Mouse (Mus musculus) heart, embryonic 13.5 days (tissue): ENCODE results near the gene Fkbp5. TPM values are rescaled to one million over a fixed set of nuclear protein-coding genes. Genes with fewer than 3 reads are reported as not detected.

Experiments used
- ATAC-seq: fragments of 200-750 bp; cut with Nextera tagmentation; 2 replicates; pipeline ENCODE4 v1.8.0; 2017; ENCODE audit warnings: moderate TSS enrichment; ENCODE audit not compliant: insufficient number of reproducible peaks, low FRiP score, low TSS enrichment; ENCODE audit errors: extremely low read depth
- H3K27ac ChIP-seq: fragments of 300-500 bp; sonication (generic); replicated peaks from 2 replicates; pipeline ENCODE4 v1.5.1; 2015; ENCODE audit warnings: moderate library complexity, mild to moderate bottlenecking, inconsistent platforms
- H3K27me3 ChIP-seq: fragments of 300-500 bp; sonication (generic); replicated peaks from 2 replicates; pipeline ENCODE4 v1.6.1; 2015; ENCODE audit warnings: mild to moderate bottlenecking, inconsistent platforms
- H3K36me3 ChIP-seq: fragments of 300-500 bp; sonication (generic); 2 replicates; pipeline ENCODE4 v1.6.1; 2015; ENCODE audit warnings: mild to moderate bottlenecking, inconsistent platforms
- H3K4me1 ChIP-seq: fragments of 300-500 bp; sonication (generic); 2 replicates; pipeline ENCODE4 v1.6.1; 2015; ENCODE audit warnings: inconsistent platforms
- H3K4me2 ChIP-seq: fragments of 300-500 bp; sonication (generic); 2 replicates; pipeline ENCODE4 v1.6.1; 2015; ENCODE audit warnings: inconsistent platforms, mild to moderate bottlenecking, moderate library complexity
- H3K4me3 ChIP-seq: fragments of 300-500 bp; sonication (generic); 2 replicates; pipeline ENCODE4 v1.5.1; 2015; ENCODE audit warnings: moderate library complexity, mild to moderate bottlenecking, inconsistent platforms
- H3K9ac ChIP-seq: fragments of 300-500 bp; sonication (generic); 2 replicates; pipeline ENCODE4 v1.6.1; 2015; ENCODE audit warnings: inconsistent platforms, mild to moderate bottlenecking, moderate library complexity
- H3K9me3 ChIP-seq: fragments of 300-500 bp; sonication (generic); 2 replicates; pipeline ENCODE4 v1.6.1; 2016; ENCODE audit warnings: inconsistent platforms
- WGBS: fragments of 180-500 bp; shearing (Covaris S2); methylation state at CpG from one replicate; pipeline ENCODE4 v1.1.7; 2015; ENCODE audit warnings: mixed read lengths; 5-methylcytosine and 5-hydroxymethylcytosine counted together
- polyA plus RNA-seq: library from polyadenylated mRNA; unstranded; fragments of >200 nt; fragmentation: Nextera tagmentation; extraction: Ambion mirVana; gene quantifications from 2 replicates; pipeline ENCODE4 v1.2.1, GENCODE M21; 2015

Gene Fkbp5
- polyA plus RNA-seq, 1 experiment from 2014 or later, result 11.8 TPM

DNA sequence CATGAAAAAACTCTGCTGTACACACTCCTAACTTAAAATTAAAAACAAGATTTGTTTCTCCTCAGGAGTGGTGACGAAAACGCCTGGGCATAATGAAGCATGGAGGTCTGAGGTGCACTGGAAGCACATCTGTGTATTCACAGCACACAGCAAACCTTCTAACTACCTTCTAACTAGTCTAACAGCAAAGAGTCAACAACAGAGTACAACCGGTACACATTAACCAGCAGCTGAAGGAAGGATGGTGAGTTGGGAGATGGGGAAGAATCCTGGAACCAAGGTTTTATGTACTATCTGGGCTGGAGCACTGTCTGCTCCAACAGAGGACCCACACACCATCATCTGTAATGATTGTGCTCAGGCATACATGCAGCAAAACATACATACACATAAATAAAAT, 65.4 kb downstream of the Fkbp5 start:
- H3K4me2 ChIP-seq, result no peak overlapping the region
- no peak for ATAC-seq

DNA sequence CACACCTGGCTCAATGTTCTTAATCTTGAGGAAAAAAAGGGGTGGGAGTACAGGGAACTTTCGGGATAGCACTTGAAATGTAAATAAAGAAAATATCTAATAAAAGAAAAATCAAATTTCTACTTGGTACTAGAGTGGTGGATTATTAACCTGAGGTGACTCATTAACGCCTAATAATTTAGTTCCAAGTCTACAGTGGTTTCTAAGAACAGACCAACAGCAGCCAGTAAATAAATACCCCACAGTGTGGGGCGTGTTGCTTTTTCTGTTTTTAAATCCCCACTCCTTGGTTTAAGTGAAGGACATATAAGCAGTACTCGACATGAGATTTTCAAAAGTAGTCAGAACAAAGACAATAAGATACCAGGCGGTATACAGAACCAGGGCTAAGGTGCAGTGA, 65.8 kb downstream of the Fkbp5 start:
- Histone ChIP-seq H3K4me3 (no peak overlapping the region), H3K4me1 (peaks cover 9% of the 10 kb centered on the region; the same call in 1 of the 2 replicates), H3K9me3 (no peaks in the 10 kb centered on the region), H3K4me2 (no peak overlapping the region), H3K9ac (no peak overlapping the region), H3K27me3 (no peaks in the 10 kb centered on the region), H3K36me3 (no peaks in the 10 kb centered on the region), H3K27ac (no peak overlapping the region)
- WGBS, result 81% methylated on average over 5 of the region's 5 CpGs
- ATAC-seq, result no peak

More for the DNA sequence above, 65.4 kb downstream of the Fkbp5 start:
- 84% methylated on average over 3 of the region's 3 CpGs for WGBS
- Histone ChIP-seq H3K27ac (no peak overlapping the region), H3K27me3 (no peaks in the 10 kb centered on the region), H3K4me1 (peaks cover 9% of the 10 kb centered on the region; the same call in 1 of the 2 replicates), H3K9me3 (no peaks in the 10 kb centered on the region), H3K4me3 (no peak overlapping the region), H3K9ac (no peak overlapping the region), H3K36me3 (no peaks in the 10 kb centered on the region)

DNA sequence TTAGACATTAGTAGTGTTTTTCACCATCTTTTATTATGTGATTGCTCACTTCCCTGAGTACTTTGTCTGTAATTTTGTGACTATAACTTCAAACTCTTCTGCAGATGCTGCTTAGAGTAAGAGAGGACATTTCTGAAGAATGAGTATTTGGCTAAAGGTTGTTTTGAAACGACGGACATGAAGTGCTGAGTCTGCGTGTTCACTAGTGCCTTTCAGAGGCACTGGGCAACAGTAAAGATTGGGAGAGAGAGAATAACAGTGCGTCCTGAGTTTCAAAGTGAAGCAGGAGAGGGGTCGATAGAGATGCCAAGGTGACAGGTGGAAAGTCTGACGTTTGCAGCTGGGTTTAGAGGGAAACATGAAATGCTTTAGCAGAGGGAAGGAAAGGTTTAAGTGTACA, 69.1 kb downstream of the Fkbp5 start:
- no peak for ATAC-seq
- WGBS, result 70% methylated on average over 6 of the region's 6 CpGs
- no peaks in the 10 kb centered on the region for H3K36me3 ChIP-seq

DNA sequence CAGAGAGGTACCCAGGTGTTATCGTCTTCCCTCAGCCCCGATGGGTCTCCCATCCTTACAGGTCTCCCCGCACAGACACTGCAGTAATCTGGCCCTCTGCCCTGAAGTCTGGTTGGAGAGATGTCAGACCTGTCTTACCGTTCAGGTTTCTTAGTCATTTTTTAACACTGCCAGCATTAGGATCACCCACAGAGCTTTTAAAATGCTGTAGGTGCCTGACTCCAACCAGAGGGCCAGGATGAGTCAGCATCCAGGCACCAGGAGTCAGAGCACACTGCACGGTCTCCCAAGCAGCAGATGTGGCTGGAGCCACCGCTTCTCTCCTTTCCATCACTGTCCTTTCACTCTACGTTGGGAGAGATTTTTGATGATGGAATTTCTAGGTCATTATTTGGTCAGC, 69.5 kb downstream of the Fkbp5 start:
- no peaks in the 10 kb centered on the region for H3K36me3 ChIP-seq
- no peaks in the 10 kb centered on the region for H3K9me3 ChIP-seq
- H3K4me1 ChIP-seq, result 0 out of 2 replicates have a peak, but pooled peaks cover under 1% of the 10 kb centered on the region
- no peak overlapping the region for H3K27ac ChIP-seq
- no peak overlapping the region for H3K9ac ChIP-seq
- 71% methylated on average over 7 of the region's 7 CpGs for WGBS
- H3K4me3 ChIP-seq, result no peak overlapping the region
- H3K4me2 ChIP-seq, result no peak overlapping the region
- no peak for ATAC-seq
- no peaks in the 10 kb centered on the region for H3K27me3 ChIP-seq

More for the DNA sequence above, 69.1 kb downstream of the Fkbp5 start:
- Histone ChIP-seq H3K4me2 (no peak overlapping the region), H3K9me3 (no peaks in the 10 kb centered on the region), H3K9ac (no peak overlapping the region), H3K27me3 (no peaks in the 10 kb centered on the region), H3K27ac (no peak overlapping the region), H3K4me3 (no peak overlapping the region), H3K4me1 (peaks cover 5% of the 10 kb centered on the region; the same call in 1 of the 2 replicates)

DNA sequence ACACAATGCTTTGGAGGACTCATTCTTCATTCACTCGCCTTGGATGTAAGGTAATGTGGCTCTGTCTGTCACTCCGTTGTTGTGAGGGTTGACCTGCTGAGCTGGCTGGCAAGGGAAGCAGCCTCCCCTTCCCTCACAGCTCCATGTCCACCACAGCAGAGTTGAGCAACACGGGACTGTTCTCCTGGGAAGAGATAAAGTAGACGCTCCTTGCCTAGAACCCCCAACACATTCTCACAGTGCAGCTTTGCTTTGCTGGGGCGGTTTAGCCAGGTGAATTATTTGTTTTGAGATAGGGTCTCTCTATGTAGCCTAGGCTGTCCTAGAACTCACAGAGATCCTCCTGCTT, 70.5 kb downstream of the Fkbp5 start:
- H3K4me2 ChIP-seq, result no peak overlapping the region
- WGBS, result 60% methylated on average over 5 of the region's 5 CpGs
- H3K4me3 ChIP-seq, result no peak overlapping the region
- H3K36me3 ChIP-seq, result no peaks in the 10 kb centered on the region
- H3K9ac ChIP-seq, result no peak overlapping the region
- ATAC-seq, result no peak
- no peaks in the 10 kb centered on the region for H3K27me3 ChIP-seq
- no peaks in the 10 kb centered on the region for H3K4me1 ChIP-seq
- no peak overlapping the region for H3K27ac ChIP-seq
- H3K9me3 ChIP-seq, result no peaks in the 10 kb centered on the region

DNA sequence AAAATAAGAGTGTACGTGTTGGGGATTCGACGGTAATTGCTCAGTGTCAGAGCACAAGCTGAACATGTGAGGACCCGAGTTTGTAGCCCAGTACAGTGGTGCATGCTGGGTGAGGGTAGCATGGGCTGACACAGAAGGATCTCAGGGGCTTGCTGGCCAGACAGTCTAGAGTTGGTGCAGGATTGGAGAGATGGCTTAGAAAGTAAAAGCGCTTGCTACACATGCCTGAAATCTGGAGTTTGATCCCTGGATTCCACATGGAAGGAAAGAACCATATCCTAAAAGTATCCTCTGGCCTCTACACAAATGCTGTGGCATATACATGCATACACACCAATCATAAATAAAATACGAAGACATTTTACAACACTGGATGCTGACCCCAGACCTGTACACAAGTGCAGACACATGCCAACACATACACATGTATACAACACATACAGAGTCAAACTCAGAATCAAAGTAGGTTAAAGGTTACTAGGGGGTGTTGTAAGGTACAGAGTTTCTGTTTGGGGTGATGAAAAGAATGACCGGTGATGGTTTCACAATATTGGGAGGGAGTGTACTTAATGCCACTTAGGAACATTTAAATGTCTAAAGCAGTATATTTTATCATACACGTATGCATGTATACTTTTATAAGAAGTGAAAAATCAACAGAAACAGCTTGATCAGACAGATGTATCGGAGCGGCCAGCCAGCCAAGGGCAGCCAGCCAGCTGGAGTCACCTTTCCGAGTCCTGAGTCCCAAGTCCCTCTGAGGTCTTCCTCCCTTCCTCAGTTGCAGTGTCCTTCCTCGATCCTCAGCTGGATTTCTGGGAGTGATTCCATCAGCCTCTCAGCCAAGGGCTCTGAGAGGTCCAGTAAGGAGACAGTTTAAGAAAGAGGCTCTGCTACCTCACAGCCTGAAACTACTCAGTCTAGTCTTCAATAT, 71.2 kb downstream of the Fkbp5 start:
- Histone ChIP-seq H3K4me3 (no peak overlapping the region), H3K9me3 (no peaks in the 10 kb centered on the region), H3K4me2 (no peak overlapping the region), H3K27ac (no peak overlapping the region), H3K36me3 (no peaks in the 10 kb centered on the region), H3K27me3 (no peaks in the 10 kb centered on the region), H3K4me1 (peaks cover 4% of the 10 kb centered on the region; the same call in 1 of the 2 replicates), H3K9ac (no peak overlapping the region)
- no peak for ATAC-seq
- WGBS, result 83% methylated on average over 12 of the region's 12 CpGs

DNA sequence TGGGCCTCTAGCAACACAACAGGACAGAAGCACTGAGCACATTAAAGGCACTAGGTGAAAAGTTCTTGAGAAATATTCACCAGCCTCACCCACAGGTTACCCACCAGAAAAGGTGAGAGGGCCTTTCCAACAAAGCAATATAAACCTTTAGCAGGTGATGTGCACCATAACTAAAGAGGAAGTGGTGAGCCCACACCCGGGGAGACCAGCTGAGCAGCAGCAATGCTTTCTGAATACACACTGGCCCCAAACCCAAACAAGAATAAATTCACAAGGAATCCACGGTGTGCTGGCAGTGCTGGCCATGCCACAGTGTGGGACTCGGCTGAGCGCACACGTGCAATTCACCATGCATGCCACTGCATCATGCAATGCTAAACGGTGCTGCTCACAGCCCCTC, 74.7 kb downstream of the Fkbp5 start:
- H3K27ac ChIP-seq, result no peak overlapping the region
- no peaks in the 10 kb centered on the region for H3K27me3 ChIP-seq
- 88% methylated on average over 6 of the region's 6 CpGs for WGBS
- H3K36me3 ChIP-seq, result peaks cover 10% of the 10 kb centered on the region; the same call in 1 of the 2 replicates
- no peak overlapping the region for H3K9ac ChIP-seq
- ATAC-seq, result no peak
- H3K9me3 ChIP-seq, result no peaks in the 10 kb centered on the region
- peaks cover 8% of the 10 kb centered on the region; the same call in 1 of the 2 replicates for H3K4me1 ChIP-seq
- no peak overlapping the region for H3K4me3 ChIP-seq
- no peak overlapping the region for H3K4me2 ChIP-seq

DNA sequence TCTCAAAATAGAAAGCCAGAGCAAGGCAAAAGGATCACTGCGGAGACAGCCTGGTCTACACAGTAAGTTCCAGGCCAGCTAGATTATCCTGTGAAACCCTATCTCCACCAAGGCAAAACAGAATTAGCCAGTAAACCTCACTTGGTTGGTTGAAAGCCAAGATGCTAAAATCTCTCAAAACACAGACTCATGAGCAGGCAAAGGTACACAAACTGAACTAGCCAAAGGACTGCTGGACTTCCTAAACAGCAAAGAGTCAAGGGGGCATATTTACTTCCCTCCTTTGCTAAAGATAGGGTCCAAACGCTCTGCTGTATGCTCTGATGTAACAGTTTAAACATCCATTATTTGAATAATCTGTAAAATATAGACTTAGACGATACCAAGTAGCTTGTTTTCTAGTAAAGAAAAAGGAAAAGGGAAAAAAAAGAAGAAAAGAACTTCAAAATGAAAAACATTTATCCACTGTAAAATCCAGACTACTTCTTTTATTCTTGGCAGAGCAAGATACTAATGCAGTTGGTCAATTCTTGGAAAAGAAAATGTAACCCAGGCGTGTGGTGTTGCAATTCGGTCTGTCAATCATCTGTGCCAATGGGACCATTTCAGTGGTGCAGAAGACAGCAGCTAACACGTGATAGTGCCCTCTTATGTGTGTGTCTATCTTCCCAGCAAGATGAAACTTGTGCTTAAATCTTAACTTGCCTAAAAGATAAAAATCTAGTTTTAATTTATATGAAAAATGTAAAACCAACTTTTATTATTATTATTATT, 78.8 kb downstream of the Fkbp5 start:
- Histone ChIP-seq H3K9me3 (no peaks in the 10 kb centered on the region), H3K4me3 (no peak overlapping the region), H3K4me2 (no peak overlapping the region), H3K27ac (no peak overlapping the region), H3K27me3 (no peaks in the 10 kb centered on the region), H3K4me1 (peaks cover 8% of the 10 kb centered on the region; the same call in 1 of the 2 replicates), H3K9ac (no peak overlapping the region), H3K36me3 (peaks cover 10% of the 10 kb centered on the region; the same call in 1 of the 2 replicates)
- 80% methylated on average over 6 of the region's 6 CpGs for WGBS
- no peak for ATAC-seq

DNA sequence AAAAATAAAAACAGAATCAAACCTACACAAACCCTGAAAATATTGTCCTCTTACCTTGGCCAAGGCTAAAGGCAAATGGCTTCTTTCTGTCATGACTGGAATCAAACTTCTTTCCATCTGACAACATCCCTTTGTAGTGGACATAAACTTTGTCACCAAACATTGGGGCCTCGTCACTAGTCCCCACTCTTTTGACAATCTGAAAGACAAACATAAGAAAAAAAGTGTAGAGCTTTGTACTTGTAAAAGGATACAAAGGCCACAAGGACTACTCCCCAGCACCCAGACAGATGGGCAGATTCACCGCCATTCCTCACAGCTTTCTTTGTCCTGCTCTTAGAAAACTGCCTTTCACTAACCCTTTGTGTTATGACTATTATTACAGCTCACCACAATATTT, 79.4 kb downstream of the Fkbp5 start:
- H3K9ac ChIP-seq, result no peak overlapping the region
- no peak overlapping the region for H3K27ac ChIP-seq
- H3K36me3 ChIP-seq, result peaks cover 10% of the 10 kb centered on the region; the same call in 1 of the 2 replicates
- peaks cover 8% of the 10 kb centered on the region; the same call in 1 of the 2 replicates for H3K4me1 ChIP-seq
- H3K4me3 ChIP-seq, result no peak overlapping the region
- WGBS, result 77% methylated on average over 2 of the region's 2 CpGs
- no peak overlapping the region for H3K4me2 ChIP-seq
- no peaks in the 10 kb centered on the region for H3K27me3 ChIP-seq
- no peaks in the 10 kb centered on the region for H3K9me3 ChIP-seq
- ATAC-seq, result no peak

DNA sequence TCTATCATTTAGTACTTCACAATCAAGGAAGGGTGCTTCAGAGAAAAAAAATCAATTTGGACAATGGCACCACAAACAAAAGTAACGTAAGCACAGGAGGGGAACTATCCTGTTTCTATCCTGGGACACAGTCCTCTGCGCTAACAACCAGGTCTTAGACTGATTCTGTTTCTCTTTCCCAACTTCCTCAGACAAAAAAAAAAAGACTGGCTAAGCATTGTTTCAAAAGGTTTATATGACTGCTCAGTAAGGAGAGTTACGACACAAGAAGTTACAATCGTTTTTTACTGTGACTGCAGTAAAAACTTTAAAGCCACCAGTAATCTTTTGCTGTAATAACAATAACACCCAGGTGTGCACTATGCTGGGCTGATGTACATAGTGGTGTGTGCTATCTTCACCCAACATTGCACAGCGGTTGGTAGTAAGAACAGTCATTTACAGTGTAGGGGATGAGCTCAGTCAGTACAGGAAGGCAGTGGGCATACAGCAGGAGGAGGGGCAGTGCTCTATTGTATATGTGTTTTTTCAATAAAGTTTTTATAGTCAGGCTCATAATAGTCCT, 82.3 kb downstream of the Fkbp5 start:
- WGBS, result 79% methylated on average over 5 of the region's 5 CpGs
- Histone ChIP-seq H3K36me3 (peaks cover 8% of the 10 kb centered on the region; the same call in 1 of the 2 replicates), H3K4me1 (peaks cover 3% of the 10 kb centered on the region; the same call in 1 of the 2 replicates), H3K27ac (no peak overlapping the region), H3K27me3 (no peaks in the 10 kb centered on the region), H3K4me3 (no peak overlapping the region), H3K9ac (no peak overlapping the region), H3K4me2 (no peak overlapping the region), H3K9me3 (no peaks in the 10 kb centered on the region)
- no peak for ATAC-seq

DNA sequence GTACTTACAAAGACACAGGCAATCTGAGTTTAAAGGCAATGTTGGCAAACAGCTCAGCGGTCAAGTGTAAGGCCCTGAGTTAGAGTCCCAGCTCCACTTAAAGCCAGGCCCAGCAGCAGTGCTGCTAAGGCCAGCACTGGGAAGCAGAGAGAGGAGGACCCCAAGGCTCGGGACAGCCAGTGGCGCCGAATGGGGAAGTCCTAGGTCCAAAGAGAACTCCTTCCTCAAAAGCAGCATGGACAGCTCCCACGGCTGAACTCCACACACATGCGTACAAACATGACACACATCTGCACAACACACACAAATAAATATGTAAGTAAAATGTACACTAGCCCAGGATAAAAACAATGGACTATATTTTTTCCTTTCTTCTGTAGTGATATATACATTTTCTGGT, 84.3 kb downstream of the Fkbp5 start:
- H3K4me2 ChIP-seq, result no peak overlapping the region
- no peak for ATAC-seq
- H3K9me3 ChIP-seq, result no peaks in the 10 kb centered on the region
- no peak overlapping the region for H3K27ac ChIP-seq
- H3K36me3 ChIP-seq, result no peaks in the 10 kb centered on the region
- H3K9ac ChIP-seq, result no peak overlapping the region
- peaks cover 13% of the 10 kb centered on the region for H3K4me1 ChIP-seq
- 84% methylated on average over 6 of the region's 6 CpGs for WGBS
- no peaks in the 10 kb centered on the region for H3K27me3 ChIP-seq
- H3K4me3 ChIP-seq, result no peak overlapping the region
